Mouse (Mus musculus) pancreas, adult 10 weeks (tissue): Measurements from ENCODE around the gene Slc25a26. TPM values are rescaled to one million over a fixed set of nuclear protein-coding genes. Genes with fewer than 3 reads are reported as not detected.

Experiments used
- polyA plus RNA-seq: library from polyadenylated mRNA; stranded (reverse); fragments of 350-450 nt; fragmentation: Illumina TruSeq; extraction: RNeasy Lipid Tissue Mini Kit (QIAGEN cat#74804); gene quantifications from one replicate; pipeline ENCODE4 v1.2.3, GENCODE M21; 2015; ENCODE audit warnings: low read depth, low replicate concordance; ENCODE audit not compliant: insufficient read depth

The Slc25a26 gene
- 2.4 TPM for polyA plus RNA-seq

GRCm38 (mm10) chr6:94499897-94500623 is at the start of gene Slc25a26:
Slc25a26 (plus strand) TSS chr6:94500331.

Other genes with a start within 250 kb of the Slc25a26 start
- gene Magi1, start 216.4 kb upstream of the Slc25a26 start, polyA plus RNA-seq, result 4.2 TPM
- 9.1 TPM for gene Lrig1, start 199.8 kb downstream of the Slc25a26 start, polyA plus RNA-seq